Mouse (Mus musculus): ENCODE measurements at regions not wholly inside any gene's neighbourhood (a gene's known extent, or its start where the extent isn't known, plus 50 kb on each side); places are given as distances from the start of the nearest gene placed in this dataset.
"Not testable (repeated sequence)": the region's sequence is repeated elsewhere in the genome, so short reads cannot be mapped to it uniquely, and the experiment has no call there.

DNA sequence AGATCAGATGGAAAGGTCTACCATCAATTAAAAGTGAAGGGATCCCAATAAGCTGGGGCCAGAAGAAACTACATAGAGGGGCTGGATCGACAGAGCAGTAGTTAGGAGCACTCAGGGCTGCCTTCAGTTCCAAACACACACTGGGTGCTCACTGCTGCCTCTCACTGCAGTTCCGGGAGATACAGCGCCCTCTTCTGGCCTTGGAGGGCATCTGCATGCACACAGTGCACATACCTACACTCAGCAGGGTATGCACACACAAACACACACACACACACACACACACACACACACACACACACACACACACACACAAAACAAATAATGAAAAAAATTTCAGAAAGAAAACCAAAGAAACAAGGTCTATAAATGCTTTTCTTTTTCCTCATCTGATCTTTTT is 172.6 kb upstream of the Frmd6 start:
- Histone ChIP-seq H3K27me3 (ENCODE audit: control insufficient read depth, insufficient read depth, low read length) (no peaks in the 10 kb centered on the region), H3K4me3 (replicated peaks; ENCODE audit: low read length) (no peak overlapping the region), H3K9ac (no peak overlapping the region), H3K36me3 (replicated peaks; ENCODE audit: control insufficient read depth, insufficient read depth) (no peaks in the 10 kb centered on the region), H3K4me1 (replicated peaks; ENCODE audit: control insufficient read depth, insufficient read depth, low read length) (no peaks in the 10 kb centered on the region), H3K4me2 (replicated peaks) (no peak overlapping the region), H3K27ac (no peak overlapping the region), H3K9me3 (ENCODE audit: control insufficient read depth, low read length) (no peaks in the 10 kb centered on the region)
- ATAC-seq (ENCODE audit: low FRiP score): no peak
- no peak for DNase-seq (ENCODE audit: low spot score)
- 80% methylated on average over 3 of the region's 3 CpGs for WGBS

DNA sequence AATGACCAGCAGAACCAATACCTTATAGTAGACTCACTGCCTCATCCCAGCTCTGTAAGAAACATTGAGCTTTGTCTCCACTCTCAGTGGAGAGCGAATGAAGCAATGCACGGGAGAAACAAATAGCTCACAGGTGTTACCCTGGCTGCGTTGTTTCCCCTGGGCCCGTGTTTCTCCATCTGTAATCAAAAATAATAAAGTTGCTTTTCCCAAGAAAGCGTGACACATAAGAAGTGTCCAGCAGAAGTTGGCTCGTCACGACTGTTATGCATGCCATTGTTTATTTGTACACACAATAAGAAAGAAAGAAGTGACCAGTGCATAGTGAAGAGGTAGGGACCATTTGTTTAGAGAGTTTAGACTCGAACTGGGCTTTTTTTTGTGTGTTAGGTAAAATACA is 171.3 kb upstream of the Frmd6 start:
- no peak overlapping the region for H3K4me2 ChIP-seq (replicated peaks)
- no peak overlapping the region for H3K9ac ChIP-seq
- no peak overlapping the region for H3K4me3 ChIP-seq (replicated peaks; ENCODE audit: low read length)
- ATAC-seq (ENCODE audit: low FRiP score) (no peak), DNase-seq (ENCODE audit: low spot score) (no peak)
- H3K9me3 ChIP-seq (ENCODE audit: control insufficient read depth, low read length): no peaks in the 10 kb centered on the region
- WGBS: 83% methylated on average over 8 of the region's 8 CpGs
- no peaks in the 10 kb centered on the region for H3K27me3 ChIP-seq (ENCODE audit: control insufficient read depth, insufficient read depth, low read length)
- H3K4me1 ChIP-seq (replicated peaks; ENCODE audit: control insufficient read depth, insufficient read depth, low read length): no peaks in the 10 kb centered on the region
- no peak overlapping the region for H3K27ac ChIP-seq
- H3K36me3 ChIP-seq (replicated peaks; ENCODE audit: control insufficient read depth, insufficient read depth): no peaks in the 10 kb centered on the region

DNA sequence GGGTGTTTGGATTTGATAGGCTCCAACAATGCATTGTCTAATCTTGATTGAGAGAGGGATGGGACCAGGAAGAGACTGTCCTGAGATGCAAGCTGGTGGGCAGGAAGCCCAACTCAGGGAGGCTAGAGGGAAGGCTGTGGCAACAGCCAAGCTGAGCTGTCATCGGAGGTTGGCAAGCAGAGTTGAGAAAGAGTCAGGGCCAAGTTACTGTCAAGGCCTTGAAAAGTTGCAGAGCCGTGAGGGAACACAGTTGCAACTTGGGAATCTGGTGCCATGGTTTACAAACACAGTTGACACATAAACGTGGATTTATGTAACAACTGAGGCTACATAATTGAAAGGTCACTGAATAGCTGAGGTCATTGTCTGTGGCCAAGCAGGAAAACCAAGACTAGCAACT is 170.8 kb upstream of the Frmd6 start:
- H3K4me1 ChIP-seq (replicated peaks; ENCODE audit: control insufficient read depth, insufficient read depth, low read length): no peaks in the 10 kb centered on the region
- H3K27me3 ChIP-seq (ENCODE audit: control insufficient read depth, insufficient read depth, low read length): no peaks in the 10 kb centered on the region
- no peak overlapping the region for H3K4me2 ChIP-seq (replicated peaks)
- no peak overlapping the region for H3K4me3 ChIP-seq (replicated peaks; ENCODE audit: low read length)
- no peak overlapping the region for H3K9ac ChIP-seq
- H3K36me3 ChIP-seq (replicated peaks; ENCODE audit: control insufficient read depth, insufficient read depth): no peaks in the 10 kb centered on the region
- H3K27ac ChIP-seq: no peak overlapping the region
- no peaks in the 10 kb centered on the region for H3K9me3 ChIP-seq (ENCODE audit: control insufficient read depth, low read length)
- DNase-seq (ENCODE audit: low spot score) (no peak), ATAC-seq (ENCODE audit: low FRiP score) (no peak)
- WGBS: 77% methylated on average over 3 of the region's 3 CpGs

DNA sequence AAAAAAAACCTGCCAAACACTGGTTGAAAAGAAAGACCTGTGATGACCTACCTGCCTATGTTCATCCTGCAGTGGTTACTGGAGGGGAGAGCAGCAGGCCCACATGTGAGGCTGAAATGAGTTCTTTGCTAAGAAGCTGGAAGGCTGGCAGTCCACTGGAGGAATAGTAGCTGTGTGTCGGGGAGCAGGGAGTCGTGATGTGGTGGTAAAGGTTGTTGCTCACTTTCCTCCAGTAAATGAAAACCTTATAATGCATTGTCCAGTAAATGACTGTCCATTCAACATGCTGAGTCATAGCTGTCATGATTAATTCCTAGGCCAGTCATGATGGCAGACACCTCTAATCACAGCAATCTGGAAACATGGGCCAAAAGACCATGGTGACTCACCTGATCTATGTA is 169.9 kb upstream of the Frmd6 start:
- Histone ChIP-seq H3K4me1 (replicated peaks; ENCODE audit: control insufficient read depth, insufficient read depth, low read length) (no peaks in the 10 kb centered on the region), H3K4me2 (replicated peaks) (no peak overlapping the region), H3K36me3 (replicated peaks; ENCODE audit: control insufficient read depth, insufficient read depth) (no peaks in the 10 kb centered on the region), H3K27ac (no peak overlapping the region), H3K4me3 (replicated peaks; ENCODE audit: low read length) (no peak overlapping the region), H3K27me3 (ENCODE audit: control insufficient read depth, insufficient read depth, low read length) (no peaks in the 10 kb centered on the region), H3K9ac (no peak overlapping the region), H3K9me3 (ENCODE audit: control insufficient read depth, low read length) (no peaks in the 10 kb centered on the region)
- DNase-seq (ENCODE audit: low spot score) (no peak), ATAC-seq (ENCODE audit: low FRiP score) (no peak)
- WGBS: 97% methylated on average over 2 of the region's 2 CpGs

DNA sequence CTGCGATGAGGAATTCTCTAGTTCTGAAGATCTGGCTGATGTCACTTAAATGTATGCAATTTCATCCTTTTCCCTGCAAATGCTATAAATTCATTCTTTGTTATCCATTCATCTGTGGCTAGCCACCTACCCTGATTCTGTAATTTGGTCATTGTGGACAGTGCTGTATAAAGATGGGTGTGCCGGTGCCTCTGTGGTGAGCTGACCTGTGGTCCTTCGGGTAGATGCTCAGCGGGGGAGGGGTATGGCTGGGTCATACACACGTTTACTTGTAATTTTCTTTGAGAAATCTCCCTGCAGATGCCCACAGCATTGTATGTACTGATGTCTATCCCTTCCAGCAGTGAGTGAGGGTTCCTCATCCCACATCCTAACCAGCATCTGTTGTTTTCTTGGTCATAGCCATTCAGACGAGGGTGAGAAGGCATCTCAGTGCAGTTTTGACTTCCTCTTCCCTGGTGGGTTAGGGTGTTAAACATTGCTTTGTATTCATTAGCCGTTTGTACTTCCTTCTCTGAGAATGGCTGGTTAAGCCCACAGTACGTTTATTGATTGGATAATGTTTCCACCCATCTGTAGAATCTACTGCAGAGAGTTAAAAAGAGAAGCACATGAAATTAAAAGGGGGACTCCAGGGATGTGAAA is 169.3 kb upstream of the Frmd6 start:
- DNase-seq (ENCODE audit: low spot score) (no peak), ATAC-seq (ENCODE audit: low FRiP score) (no peak)
- H3K4me3 ChIP-seq (replicated peaks; ENCODE audit: low read length): no peak overlapping the region
- H3K4me2 ChIP-seq (replicated peaks): no peak overlapping the region
- no peak overlapping the region for H3K27ac ChIP-seq
- H3K9ac ChIP-seq: no peak overlapping the region
- no peaks in the 10 kb centered on the region for H3K27me3 ChIP-seq (ENCODE audit: control insufficient read depth, insufficient read depth, low read length)
- H3K4me1 ChIP-seq (replicated peaks; ENCODE audit: control insufficient read depth, insufficient read depth, low read length): no peaks in the 10 kb centered on the region
- H3K9me3 ChIP-seq (ENCODE audit: control insufficient read depth, low read length): no peaks in the 10 kb centered on the region
- 77% methylated on average over 8 of the region's 8 CpGs for WGBS
- H3K36me3 ChIP-seq (replicated peaks; ENCODE audit: control insufficient read depth, insufficient read depth): no peaks in the 10 kb centered on the region

DNA sequence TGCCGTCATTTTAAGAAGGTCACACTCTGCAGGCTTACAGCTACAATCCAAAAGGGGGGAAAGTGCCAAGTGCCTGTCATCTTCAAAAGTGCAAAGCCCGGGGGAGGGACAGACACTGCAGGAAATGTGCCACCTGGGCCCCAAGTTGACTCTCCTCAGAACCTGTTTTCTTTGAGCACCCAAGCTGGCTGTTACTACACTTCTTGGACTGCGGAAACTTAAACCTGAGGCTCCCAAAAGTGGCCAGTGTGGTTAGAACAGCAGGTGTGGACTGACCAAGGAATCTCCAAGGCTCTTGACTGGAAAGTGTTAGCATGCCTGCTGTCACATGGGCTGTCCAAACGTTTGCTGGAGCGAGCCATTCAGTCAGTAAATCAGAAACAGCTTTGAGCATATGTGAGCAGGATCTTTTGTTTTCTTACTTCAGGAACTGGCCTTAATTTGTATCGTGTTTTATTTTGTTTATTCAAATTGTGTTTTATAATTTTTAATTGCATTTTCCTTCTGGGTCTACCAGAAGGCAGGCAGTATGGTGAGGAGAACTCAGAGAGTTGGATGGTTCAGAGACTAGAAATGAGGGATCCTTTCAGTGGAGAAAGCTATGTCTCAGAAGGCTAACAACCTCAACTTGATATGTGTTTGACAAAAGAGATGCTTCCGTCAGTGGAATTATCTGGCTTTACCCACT is 168.4 kb upstream of the Frmd6 start:
- 82% methylated on average over 7 of the region's 7 CpGs for WGBS
- no peak overlapping the region for H3K9ac ChIP-seq
- H3K4me3 ChIP-seq (replicated peaks; ENCODE audit: low read length): no peak overlapping the region
- H3K27me3 ChIP-seq (ENCODE audit: control insufficient read depth, insufficient read depth, low read length): no peaks in the 10 kb centered on the region
- no peaks in the 10 kb centered on the region for H3K4me1 ChIP-seq (replicated peaks; ENCODE audit: control insufficient read depth, insufficient read depth, low read length)
- no peak overlapping the region for H3K27ac ChIP-seq
- H3K4me2 ChIP-seq (replicated peaks): no peak overlapping the region
- ATAC-seq (ENCODE audit: low FRiP score): no peak
- H3K9me3 ChIP-seq (ENCODE audit: control insufficient read depth, low read length): no peaks in the 10 kb centered on the region
- H3K36me3 ChIP-seq (replicated peaks; ENCODE audit: control insufficient read depth, insufficient read depth): no peaks in the 10 kb centered on the region
- DNase-seq (ENCODE audit: low spot score): no peak

DNA sequence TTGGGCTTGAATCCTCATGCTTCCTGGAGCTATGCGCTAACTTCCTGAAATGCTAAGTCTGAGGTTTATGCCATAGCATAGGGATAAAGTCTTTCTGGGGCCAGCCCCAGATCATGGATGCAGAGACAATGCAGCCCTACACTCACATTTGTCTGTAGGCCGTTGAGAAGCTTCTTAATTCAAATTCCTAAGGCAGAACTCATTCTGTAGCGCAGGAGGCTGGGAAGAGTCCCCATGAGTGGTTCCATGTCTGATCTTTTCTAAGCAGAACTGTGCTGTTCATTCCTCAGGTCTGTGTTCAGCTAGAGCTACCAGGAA is 167.9 kb upstream of the Frmd6 start:
- Histone ChIP-seq H3K4me3 (replicated peaks; ENCODE audit: low read length) (no peak overlapping the region), H3K9me3 (ENCODE audit: control insufficient read depth, low read length) (no peaks in the 10 kb centered on the region), H3K9ac (no peak overlapping the region), H3K36me3 (replicated peaks; ENCODE audit: control insufficient read depth, insufficient read depth) (no peaks in the 10 kb centered on the region), H3K27me3 (ENCODE audit: control insufficient read depth, insufficient read depth, low read length) (no peaks in the 10 kb centered on the region), H3K27ac (no peak overlapping the region), H3K4me2 (replicated peaks) (no peak overlapping the region), H3K4me1 (replicated peaks; ENCODE audit: control insufficient read depth, insufficient read depth, low read length) (no peaks in the 10 kb centered on the region)
- DNase-seq (ENCODE audit: low spot score): no peak
- WGBS: 80% methylated on average over 3 of the region's 3 CpGs
- no peak for ATAC-seq (ENCODE audit: low FRiP score)

DNA sequence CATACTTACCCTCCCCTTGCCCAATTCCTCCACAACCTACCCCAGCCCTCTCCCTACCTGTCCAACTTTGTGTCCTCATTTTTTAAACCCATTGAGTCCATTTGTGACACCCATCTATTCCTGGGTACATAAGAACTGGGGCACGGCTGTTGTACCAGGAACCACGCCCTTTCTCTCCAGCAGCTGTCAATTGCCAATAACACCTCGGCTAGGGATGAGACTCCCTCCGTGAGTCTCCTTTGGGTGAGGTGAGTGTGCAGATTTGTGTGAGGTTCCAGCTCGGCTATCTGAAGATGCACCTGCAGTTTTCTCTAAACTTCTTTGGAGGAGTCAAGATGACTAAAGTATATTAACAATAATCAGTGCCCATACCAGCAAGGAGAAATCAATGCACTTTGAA is 167.2 kb upstream of the Frmd6 start:
- ATAC-seq (ENCODE audit: low FRiP score): no peak

DNA sequence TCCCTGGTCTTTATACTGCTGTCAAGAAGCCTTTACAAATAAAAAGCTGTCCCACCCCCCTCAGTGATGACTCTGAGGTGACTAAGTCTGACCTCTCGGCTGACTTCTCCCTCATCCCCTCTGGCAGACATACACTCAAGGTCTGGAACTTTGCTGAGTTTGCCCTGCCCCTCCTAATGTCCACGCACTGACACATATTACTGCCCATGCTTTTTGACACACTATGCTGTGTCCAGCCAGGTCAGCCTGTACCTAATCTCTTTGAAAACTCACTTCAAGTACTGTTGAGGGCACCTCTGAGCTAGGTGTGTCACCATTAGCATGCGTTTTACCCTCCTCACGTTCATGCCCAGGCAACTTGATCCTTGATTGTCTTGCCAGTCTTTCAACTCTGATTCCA is 164.9 kb upstream of the Frmd6 start:
- Histone ChIP-seq H3K27ac (no peak overlapping the region), H3K27me3 (ENCODE audit: control insufficient read depth, insufficient read depth, low read length) (no peaks in the 10 kb centered on the region), H3K4me3 (replicated peaks; ENCODE audit: low read length) (no peak overlapping the region), H3K4me1 (replicated peaks; ENCODE audit: control insufficient read depth, insufficient read depth, low read length) (no peaks in the 10 kb centered on the region), H3K36me3 (replicated peaks; ENCODE audit: control insufficient read depth, insufficient read depth) (no peaks in the 10 kb centered on the region), H3K4me2 (replicated peaks) (no peak overlapping the region), H3K9ac (no peak overlapping the region), H3K9me3 (ENCODE audit: control insufficient read depth, low read length) (no peaks in the 10 kb centered on the region)
- DNase-seq (ENCODE audit: low spot score) (no peak), ATAC-seq (ENCODE audit: low FRiP score) (no peak)
- 91% methylated on average over 4 of the region's 4 CpGs for WGBS

More for the DNA sequence above, 167.2 kb upstream of the Frmd6 start:
- Histone ChIP-seq H3K9ac (no peak overlapping the region), H3K36me3 (replicated peaks; ENCODE audit: control insufficient read depth, insufficient read depth) (no peaks in the 10 kb centered on the region), H3K4me2 (replicated peaks) (no peak overlapping the region), H3K27me3 (ENCODE audit: control insufficient read depth, insufficient read depth, low read length) (no peaks in the 10 kb centered on the region), H3K4me3 (replicated peaks; ENCODE audit: low read length) (no peak overlapping the region), H3K9me3 (ENCODE audit: control insufficient read depth, low read length) (no peaks in the 10 kb centered on the region), H3K27ac (no peak overlapping the region), H3K4me1 (replicated peaks; ENCODE audit: control insufficient read depth, insufficient read depth, low read length) (no peaks in the 10 kb centered on the region)
- DNase-seq (ENCODE audit: low spot score): no peak
- WGBS: 86% methylated on average over 5 of the region's 5 CpGs

DNA sequence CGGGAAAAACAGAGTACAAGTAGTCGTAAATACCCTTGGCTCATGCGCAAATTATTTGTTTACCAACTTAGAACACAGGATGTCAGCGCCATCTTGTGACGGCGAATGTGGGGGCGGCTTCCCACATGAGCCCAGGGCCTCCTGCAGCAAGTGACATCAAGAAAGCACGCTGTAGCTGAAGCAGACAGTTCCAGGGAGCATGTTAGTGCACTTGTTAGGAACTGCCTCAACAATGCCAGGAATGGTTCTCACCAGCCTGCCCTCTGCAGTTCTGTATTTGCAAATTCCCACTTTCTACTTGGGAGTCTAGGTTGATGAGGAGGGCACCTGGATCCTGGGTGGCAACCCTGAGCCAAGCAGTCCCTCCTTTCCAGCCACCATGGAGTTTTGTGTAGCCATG is 157.2 kb upstream of the Frmd6 start:
- ATAC-seq (ENCODE audit: low FRiP score); H3K36me3 ChIP-seq (replicated peaks; ENCODE audit: control insufficient read depth, insufficient read depth); H3K4me3 ChIP-seq (replicated peaks; ENCODE audit: low read length); H3K4me2 ChIP-seq (replicated peaks); H3K9ac ChIP-seq; H3K9me3 ChIP-seq (ENCODE audit: control insufficient read depth, low read length); H3K4me1 ChIP-seq (replicated peaks; ENCODE audit: control insufficient read depth, insufficient read depth, low read length); DNase-seq (ENCODE audit: low spot score); H3K27me3 ChIP-seq (ENCODE audit: control insufficient read depth, insufficient read depth, low read length); H3K27ac ChIP-seq: not testable (repeated sequence)
- 93% methylated on average over 5 of the region's 8 CpGs for WGBS

Measured in hindbrain, embryonic 14.5 days (tissue).